Mouse (Mus musculus): ENCODE data around the gene 4930415L06Rik. TPM values are rescaled to one million over a fixed set of nuclear protein-coding genes. Genes with fewer than 3 reads are reported as not detected.

4930415L06Rik gene
- polyA plus RNA-seq (2017; shearing (Covaris generic)) = not detected

DNA sequence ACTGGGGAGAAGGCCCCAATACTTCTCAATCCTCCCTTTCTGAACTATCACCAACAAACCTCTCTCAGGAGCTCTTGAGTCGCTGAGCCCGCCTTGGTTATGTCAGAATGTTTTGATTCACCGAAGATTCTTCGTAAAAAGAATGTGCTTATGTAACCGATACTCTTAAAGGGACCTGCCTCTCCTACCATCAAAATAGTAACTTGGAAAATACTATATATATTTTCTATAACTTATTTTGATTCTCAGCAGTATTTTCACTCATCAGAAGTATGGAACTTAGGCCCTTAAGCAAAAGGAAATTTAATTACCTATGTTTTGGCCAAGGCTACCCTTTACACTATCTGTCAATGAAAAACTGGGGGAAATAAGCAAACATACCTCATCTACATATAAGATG is at the start of gene 4930415L06Rik:
Gene 4930415L06Rik, minus strand, starts transcription at position 101 of the 400 bp plus-strand sequence.

Other genes starting within 250 kb of the 4930415L06Rik start
- not detected for gene 4932429P05Rik, start 180.6 kb downstream of the 4930415L06Rik start, polyA plus RNA-seq (2017; shearing (Covaris generic))